Mouse (Mus musculus): ENCODE measurements at regions not wholly inside any gene's neighbourhood (a gene's known extent, or its start where the extent isn't known, plus 50 kb on each side); places are given as distances from the start of the nearest gene placed in this dataset.

DNA sequence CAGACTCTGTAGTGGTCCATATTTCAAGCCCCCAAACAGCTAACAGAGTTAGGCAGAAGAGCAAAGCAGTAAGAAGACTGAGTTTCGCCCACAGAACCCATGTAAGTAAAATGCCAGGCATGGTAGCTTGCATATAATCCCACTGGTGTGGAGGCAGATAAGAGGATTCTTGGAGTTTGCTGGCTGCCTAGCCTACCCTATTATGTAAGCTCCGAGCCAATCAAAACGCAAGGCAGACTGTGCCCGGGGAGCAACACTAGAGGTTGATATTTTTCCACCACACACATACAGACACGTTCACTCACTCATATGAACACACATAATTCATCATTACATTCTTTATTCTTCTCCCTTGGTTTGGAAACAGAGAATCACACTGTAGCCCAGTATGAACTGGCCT is 280.0 kb upstream of the Arglu1 start:
- TF ChIP-seq GATA4 (IDR thresholded peaks at IDR 0.05; ENCODE audit: insufficient replicate concordance, low read length), result no peak

DNA sequence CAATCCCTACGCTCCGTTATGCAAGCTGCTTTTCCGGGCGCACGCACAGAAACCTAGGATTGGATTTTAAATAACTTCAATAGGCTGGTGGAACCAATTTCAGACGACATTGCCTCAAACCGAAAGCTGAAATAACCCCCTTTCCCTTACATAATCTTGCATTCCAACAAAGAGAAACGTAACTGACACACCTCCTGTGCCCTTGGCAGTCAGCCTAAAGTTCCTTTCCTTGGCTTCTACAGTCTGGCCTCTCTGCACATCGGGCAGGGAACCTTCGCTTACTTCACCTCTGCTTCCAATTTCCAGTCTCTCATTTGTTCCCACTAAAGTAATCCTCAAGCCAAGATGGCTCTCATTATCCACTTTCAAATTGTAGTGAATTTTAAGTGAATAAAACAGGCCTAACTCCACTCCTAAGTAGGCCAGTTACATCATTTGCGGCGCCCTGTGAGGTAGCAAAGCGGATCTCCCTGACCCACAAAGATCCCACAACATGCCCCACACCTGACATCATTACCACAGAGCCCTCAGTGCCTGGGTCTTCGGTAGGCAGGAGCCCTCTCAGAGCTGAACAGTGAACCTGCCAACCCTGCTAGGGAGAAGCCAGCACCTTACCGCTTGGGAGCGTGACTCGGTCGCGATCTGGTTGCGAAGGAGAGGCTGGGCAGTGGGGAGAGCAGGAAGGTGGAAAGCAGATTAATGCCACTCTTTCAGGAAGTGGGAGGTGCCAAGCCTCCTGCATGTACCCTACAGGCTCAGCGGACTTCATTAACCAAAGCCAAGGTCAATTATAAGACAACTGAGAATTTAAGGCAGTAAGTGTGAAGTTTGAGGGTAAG is 279.0 kb upstream of the Arglu1 start:
- no peak for TF ChIP-seq GATA4 (IDR thresholded peaks at IDR 0.05; ENCODE audit: insufficient replicate concordance, low read length)

DNA sequence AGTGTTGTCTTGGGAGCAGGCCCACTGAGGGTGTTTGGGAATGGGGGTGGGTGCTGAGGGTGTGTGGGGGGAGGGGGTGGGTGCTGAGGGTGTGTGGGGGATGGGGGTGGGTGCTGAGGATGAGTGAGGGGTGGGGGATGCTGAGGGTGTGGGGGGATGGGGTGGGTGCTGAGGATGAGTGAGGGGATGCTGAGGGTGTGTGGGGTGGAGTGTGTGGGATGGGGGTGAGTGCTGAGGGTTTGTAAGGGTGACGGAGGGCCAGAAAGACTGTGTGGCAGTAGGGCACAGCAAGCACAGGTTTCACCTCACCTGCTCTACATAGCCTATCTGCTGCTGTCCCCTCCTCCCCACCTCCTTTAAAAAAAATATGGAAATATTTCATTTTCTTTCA is 276.3 kb upstream of the Arglu1 start:
- no peak for TF ChIP-seq GATA4 (IDR thresholded peaks at IDR 0.05; ENCODE audit: insufficient replicate concordance, low read length)

DNA sequence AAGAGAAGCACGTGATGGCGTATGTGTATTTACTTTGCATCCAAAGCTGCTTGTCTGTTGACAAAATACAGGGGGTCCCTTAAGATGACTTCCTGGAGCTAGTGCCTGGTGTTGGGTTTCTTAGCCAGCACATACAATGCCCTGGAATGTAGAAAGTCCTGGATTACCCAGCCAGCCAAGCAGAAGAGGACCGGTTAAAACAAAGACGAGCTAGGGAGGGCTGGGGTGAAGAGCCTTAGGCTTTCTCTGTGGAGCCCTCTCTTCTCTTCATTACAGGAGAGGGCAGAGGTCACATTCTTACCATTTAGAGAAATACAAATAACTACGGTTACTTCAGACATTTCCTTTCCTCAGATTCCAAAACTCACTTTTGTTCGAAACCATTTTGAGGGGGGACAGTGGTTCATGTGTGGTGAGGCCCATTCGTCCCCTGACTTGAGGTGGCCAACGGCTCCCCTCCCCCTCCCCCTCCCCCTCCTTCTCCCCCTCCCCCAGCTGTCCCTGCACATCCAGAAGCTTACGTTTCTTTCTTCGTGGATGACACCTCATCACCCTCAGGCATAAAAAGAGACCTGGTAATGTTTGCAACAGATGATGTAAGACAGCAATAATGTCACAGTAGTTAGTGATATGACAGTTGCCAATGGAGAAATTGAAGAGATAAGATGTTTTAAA is 275.8 kb upstream of the Arglu1 start:
- no peak for TF ChIP-seq GATA4 (IDR thresholded peaks at IDR 0.05; ENCODE audit: insufficient replicate concordance, low read length)

DNA sequence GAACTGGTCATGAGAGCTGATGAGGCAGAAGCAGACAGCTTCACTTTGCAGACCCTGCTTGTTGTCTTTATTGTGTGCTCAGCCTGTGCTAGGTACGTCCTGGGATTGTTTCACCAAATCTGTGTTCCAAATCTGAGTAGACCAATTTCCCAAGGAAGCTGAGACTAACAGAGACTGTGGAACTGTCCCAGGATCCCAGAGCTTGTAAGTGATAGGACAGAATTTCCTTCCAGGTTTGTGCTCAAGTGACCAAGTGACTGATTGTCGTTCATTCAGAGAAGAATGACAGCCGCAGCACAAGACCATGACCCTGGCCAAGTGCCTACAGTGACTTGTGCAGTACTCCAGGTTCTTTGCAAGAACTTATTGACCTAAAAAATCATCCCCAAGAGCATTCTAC is 269.9 kb upstream of the Arglu1 start:
- no peak for TF ChIP-seq GATA4 (IDR thresholded peaks at IDR 0.05; ENCODE audit: insufficient replicate concordance, low read length)

DNA sequence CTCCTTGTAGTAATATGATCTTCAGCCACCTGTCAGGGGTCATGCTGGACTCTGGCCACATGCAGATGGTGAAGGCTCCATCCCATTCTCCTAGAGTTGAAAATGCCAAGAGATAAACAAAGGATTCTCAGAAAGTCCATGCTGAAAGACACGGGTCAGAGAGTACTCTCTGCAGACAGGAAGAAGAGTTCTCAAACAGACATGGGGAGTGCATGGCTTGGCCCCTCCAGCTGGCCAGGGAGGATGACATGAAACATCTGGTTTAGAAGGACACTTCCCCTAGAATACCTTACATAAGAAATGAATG is 269.4 kb upstream of the Arglu1 start:
- no peak for TF ChIP-seq GATA4 (IDR thresholded peaks at IDR 0.05; ENCODE audit: insufficient replicate concordance, low read length)

DNA sequence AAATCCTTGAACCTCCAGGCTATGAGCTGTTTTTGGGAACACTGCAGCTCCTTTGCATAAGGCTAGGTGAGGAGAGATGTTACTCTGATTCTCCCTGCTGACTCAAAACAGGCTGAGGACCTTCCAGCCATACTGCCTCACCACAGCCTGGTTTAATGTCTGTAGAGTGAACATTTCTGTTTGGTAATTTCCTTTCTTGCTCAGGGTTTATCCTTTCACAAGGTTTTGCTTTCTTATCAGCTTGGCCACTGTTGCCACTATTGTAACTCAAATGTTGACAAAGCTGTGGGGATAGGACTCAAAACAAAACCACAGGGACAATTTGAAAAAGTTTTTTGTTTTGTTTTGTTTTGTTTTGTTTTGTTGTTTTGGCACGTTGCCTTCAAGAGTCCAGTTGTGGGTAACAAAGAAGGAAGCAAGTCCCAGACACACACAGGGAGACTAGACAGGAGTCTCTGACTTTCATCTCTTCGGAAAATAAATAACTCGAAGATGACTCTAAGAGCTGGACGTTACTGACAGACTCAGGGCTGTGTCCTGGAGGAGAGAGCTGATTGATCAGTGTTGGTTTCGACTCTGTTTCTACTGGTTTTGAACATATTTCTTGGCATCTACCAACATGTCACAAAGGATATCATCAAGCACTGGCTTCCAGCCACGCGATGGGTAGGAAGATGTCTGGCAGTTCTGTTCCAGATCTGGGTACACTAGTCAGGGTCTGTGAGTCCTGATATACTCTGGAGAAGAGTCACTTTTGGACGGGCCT is 268.9 kb upstream of the Arglu1 start:
- no peak for TF ChIP-seq GATA4 (IDR thresholded peaks at IDR 0.05; ENCODE audit: insufficient replicate concordance, low read length)

DNA sequence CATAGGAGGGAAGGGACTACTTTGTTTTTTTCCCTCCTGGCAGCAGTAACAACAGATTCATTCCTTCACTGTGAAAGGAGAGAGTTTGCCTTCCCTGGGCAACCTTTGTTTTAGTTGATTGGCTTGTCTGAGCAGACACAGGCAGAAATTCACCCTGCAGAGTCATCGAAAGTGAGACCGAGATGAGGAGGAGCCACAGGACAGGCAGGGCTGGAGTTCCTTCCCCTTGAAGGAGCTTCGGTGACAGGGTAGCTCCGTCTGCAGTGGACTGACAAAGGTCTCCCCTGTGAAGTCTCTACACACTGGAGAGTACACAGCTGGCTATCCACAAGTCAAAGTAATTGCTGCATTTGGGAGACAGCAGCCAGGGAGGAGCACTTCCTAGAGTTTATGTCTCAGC is 261.9 kb upstream of the Arglu1 start:
- no peak for TF ChIP-seq GATA4 (IDR thresholded peaks at IDR 0.05; ENCODE audit: insufficient replicate concordance, low read length)

DNA sequence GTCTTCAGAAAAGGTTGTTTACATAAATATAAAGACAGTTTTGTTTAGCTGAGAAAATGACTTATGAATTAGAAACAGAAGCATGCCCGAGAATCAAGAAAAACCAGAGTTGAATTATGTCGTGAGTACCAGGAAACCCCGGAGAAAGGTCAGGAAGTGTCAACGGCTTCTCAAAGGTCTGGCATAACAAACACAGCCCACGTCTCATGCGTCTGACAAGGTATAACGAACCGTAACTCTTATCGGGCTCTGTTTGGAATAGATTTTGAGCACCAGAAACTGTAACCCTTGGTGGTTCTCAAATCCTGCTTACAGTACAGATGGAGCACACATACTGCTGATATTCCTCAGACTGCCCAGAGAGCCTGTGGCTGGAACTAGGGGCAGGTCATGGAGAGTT is 260.9 kb upstream of the Arglu1 start:
- TF ChIP-seq GATA4 (IDR thresholded peaks at IDR 0.05; ENCODE audit: insufficient replicate concordance, low read length), result no peak

DNA sequence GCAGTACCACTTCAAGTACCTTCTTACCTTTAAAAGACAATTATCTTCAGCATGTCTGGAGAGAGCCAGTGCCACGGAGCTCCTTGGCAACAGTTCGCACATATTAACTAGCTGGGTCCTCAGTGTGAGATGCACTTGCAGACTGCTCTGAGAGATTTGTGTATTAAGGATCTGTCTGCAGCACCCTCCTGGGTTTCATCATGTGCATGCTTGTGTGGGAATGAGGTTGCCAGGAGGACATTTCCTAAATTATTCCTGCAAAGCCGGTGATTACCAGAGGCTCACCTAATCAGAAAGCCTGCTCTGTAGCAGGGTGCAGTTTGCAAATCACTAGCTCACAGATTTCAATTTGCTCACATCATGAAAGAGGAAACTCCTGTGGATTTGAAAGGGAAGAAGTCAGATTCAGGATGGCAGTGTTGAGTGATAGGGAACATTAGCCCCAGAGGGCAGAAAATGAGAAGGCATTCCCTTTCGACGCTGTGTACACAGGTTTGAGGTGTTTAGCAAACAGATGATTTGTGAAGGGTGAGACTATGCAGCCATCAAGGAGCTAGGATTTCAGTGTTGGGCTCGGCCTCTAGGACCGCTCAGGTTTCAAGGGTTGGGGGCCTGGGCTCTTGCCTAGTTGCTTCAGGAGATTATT is 257.3 kb upstream of the Arglu1 start:
- TF ChIP-seq GATA4 (IDR thresholded peaks at IDR 0.05; ENCODE audit: insufficient replicate concordance, low read length), result no peak

DNA sequence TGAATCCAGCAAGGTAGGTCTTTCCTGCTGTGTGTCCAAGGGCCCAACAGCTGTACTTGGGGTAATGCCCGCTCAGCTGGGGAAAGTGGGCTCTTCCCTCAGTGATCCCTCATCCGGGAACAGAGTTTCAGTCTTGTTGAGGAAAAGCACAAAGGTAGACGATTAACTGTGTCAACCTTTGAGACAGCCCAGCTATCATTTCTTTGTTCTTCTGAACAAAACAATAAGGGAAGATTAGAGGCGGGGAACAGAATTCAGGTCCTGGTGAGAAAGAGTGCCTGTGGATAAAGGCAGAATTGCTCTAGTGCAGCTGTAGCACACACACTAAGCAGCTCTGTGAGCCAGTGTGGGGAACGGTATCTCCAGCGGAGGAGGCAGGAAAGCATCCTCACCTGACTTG is 252.7 kb upstream of the Arglu1 start:
- TF ChIP-seq GATA4 (IDR thresholded peaks at IDR 0.05; ENCODE audit: insufficient replicate concordance, low read length), result no peak

DNA sequence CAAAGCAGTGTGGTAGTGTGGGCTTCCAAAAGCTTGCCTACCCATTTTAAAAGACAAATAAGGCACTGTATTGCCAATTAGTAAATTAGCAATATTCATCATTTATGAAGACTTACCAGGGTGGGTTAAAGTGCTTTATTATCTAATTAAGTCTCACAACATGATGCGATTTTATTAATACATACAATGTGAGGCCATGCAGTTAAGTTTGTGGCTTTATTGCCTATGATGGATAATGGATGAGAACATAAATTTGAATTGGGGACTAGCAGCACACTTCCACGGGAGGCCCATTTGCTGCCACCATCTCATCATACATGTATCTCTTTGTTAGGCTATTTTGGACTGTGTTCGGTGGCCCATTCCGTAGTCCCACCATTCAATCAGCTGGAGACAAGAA is 250.6 kb upstream of the Arglu1 start:
- no peak for TF ChIP-seq GATA4 (IDR thresholded peaks at IDR 0.05; ENCODE audit: insufficient replicate concordance, low read length)

DNA sequence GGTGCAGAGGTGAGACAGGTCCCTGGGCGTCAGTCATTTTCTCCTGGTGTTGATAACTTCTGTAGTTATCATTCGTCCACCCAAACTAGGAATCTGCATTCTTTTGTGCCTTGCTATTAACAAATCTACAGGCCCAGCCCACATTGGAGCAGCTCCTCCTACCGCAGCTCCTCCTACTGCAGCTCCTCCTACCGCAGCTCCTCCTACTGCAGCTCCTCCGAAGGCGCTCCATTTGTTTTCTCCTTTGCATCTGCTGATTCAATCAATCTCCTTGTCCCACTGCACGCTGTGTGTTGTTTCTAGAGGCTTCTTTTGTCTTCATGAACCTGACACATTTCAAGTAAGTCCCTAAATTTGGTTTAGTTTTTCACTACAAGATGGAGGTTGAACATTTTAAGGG is 248.2 kb upstream of the Arglu1 start:
- no peak for TF ChIP-seq GATA4 (IDR thresholded peaks at IDR 0.05; ENCODE audit: insufficient replicate concordance, low read length)

DNA sequence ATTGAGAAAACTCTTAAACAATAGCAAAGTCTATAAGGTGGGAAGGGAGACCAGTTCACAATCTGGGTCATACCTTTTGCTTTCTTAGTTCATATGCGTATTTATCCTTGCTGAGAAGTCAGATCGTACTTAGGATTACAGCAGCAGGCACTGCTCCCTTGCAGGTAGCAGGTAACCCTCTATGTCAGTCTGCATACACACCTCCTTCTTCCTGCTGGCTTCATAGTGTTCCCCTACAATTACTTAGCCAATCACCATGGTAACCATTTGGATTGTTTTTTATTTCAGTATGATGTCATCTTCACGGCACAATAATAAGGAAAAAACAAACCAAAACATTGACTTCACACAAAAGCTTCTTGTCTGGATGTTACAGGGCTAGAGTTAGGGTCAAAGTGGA is 242.1 kb upstream of the Arglu1 start:
- no peak for TF ChIP-seq GATA4 (IDR thresholded peaks at IDR 0.05; ENCODE audit: insufficient replicate concordance, low read length)

DNA sequence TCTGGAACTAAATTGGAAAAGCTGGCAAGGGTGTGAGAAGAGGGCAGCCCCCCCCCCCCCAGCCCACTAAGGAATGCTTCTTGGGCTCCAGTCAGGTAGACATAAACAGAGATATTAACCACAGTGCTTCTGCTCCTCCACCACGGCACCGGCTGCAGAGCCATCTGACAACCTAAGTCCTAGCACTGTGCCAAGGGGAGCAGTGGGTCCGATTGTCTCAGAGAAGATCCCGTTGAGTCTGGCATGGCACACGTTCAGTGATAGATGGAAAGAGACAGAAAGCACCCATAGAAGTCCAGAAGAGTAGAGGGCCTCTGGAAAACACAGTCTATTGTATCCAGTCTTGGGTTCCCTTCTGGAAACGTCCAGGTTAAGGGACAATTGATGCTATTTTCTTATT is 241.4 kb upstream of the Arglu1 start:
- no peak for TF ChIP-seq GATA4 (IDR thresholded peaks at IDR 0.05; ENCODE audit: insufficient replicate concordance, low read length)
